Mouse (Mus musculus) C2C12 (cell line): ENCODE measurements around the gene Neurl3.

Source experiments
- CEBPB ChIP-seq: IDR thresholded peaks from one replicate; pipeline ENCODE4 v1.6.1; 2011; ENCODE audit warnings: low read depth, mild to moderate bottlenecking, control low read depth, moderate library complexity
- CTCF ChIP-seq: IDR thresholded peaks from one replicate; pipeline ENCODE4 v1.5.1; 2011; ENCODE audit not compliant: control insufficient read depth, insufficient read depth, insufficient read length
- MAX ChIP-seq: IDR thresholded peaks from one replicate; pipeline ENCODE4 v1.6.1; 2011; ENCODE audit warnings: mild to moderate bottlenecking, control low read depth
- MYOD1 ChIP-seq: IDR thresholded peaks from one replicate; pipeline ENCODE4 v1.6.1; 2011; ENCODE audit warnings: low read depth; ENCODE audit not compliant: control insufficient read depth, insufficient read length

- TF ChIP-seq CTCF = no peak
- peak; percentile 5 for TF ChIP-seq CEBPB
- TF ChIP-seq MAX = no peak
- no peak for TF ChIP-seq MYOD1
Observed at GRCm38 (mm10) chr1:36275635-36276389, 1.3 kb upstream of the Neurl3 start.
